Mouse (Mus musculus): ENCODE data around the gene Casp2. TPM values are rescaled to one million over a fixed set of nuclear protein-coding genes. Genes with fewer than 3 reads are reported as not detected.
A peak's percentile ranks its signal among the peaks of the same experiment; 100 is the strongest.

The Casp2 gene
- polyA plus RNA-seq, 1 experiment from 2014 or later, result 58.8 TPM

GRCm38 (mm10) chr6:42295549-42296094, 30.8 kb downstream of the Casp2 start:
- Histone ChIP-seq H3K27me3 (ENCODE audit: control insufficient read depth, insufficient read depth, low read length) (no peaks in the 10 kb centered on the region), H3K27ac (ENCODE audit: low read length) (no peak overlapping the region), H3K4me1 (ENCODE audit: control insufficient read depth, insufficient read depth, low read length) (no peaks in the 10 kb centered on the region), H3K4me2 (replicated peaks; ENCODE audit: low read depth, low read length) (no peak overlapping the region), H3K9ac (replicated peaks; ENCODE audit: low read depth, low read length) (no peak overlapping the region), H3K4me3 (ENCODE audit: low read depth, low read length) (no peak overlapping the region), H3K9me3 (ENCODE audit: control insufficient read depth, low read depth, low read length) (no peaks in the 10 kb centered on the region), H3K36me3 (ENCODE audit: control insufficient read depth, insufficient read depth, low read length) (no peaks in the 10 kb centered on the region)
- WGBS, result 74% methylated on average over 3 of the region's 3 CpGs
- ATAC-seq (ENCODE audit: insufficient number of reproducible peaks, insufficient read depth, low FRiP score, low read depth), result no peak

DNA sequence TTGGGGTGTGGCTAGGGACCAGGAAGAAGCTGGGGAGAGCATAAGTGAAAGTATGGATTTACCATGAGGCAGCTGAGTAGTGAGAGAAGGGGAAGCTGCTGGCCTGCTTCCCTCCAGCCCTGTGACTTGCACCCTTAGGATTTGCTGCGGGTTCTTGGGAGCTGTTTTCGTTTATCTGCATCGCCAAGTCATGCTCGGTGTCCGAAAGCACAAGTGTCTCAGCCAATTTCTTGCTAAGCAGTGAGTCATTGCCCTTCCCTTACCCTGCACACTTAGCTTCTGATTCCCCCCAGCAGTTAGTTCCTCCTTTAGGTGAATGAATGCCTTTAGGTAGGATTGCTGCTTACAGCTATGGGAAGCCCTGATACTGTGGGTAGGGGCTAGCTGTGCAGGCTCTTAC, 34.6 kb downstream of the Casp2 start:
- no peak for ATAC-seq (ENCODE audit: insufficient number of reproducible peaks, insufficient read depth, low FRiP score, low read depth)
- Histone ChIP-seq H3K27me3 (ENCODE audit: control insufficient read depth, insufficient read depth, low read length) (no peaks in the 10 kb centered on the region), H3K9ac (replicated peaks; ENCODE audit: low read depth, low read length) (no peak overlapping the region), H3K27ac (ENCODE audit: low read length) (no peak overlapping the region), H3K4me1 (ENCODE audit: control insufficient read depth, insufficient read depth, low read length) (no peaks in the 10 kb centered on the region), H3K9me3 (ENCODE audit: control insufficient read depth, low read depth, low read length) (no peaks in the 10 kb centered on the region), H3K4me2 (replicated peaks; ENCODE audit: low read depth, low read length) (no peak overlapping the region), H3K36me3 (ENCODE audit: control insufficient read depth, insufficient read depth, low read length) (no peaks in the 10 kb centered on the region), H3K4me3 (ENCODE audit: low read depth, low read length) (no peak overlapping the region)
- WGBS, result 86% methylated on average over 5 of the region's 5 CpGs

GRCm38 (mm10) chr6:42309816-42310378, 45.1 kb downstream of the Casp2 start:
- no peak for ATAC-seq (ENCODE audit: insufficient number of reproducible peaks, insufficient read depth, low FRiP score, low read depth)
- Histone ChIP-seq H3K27me3 (ENCODE audit: control insufficient read depth, insufficient read depth, low read length) (no peaks in the 10 kb centered on the region), H3K4me2 (replicated peaks; ENCODE audit: low read depth, low read length) (no peak overlapping the region), H3K36me3 (ENCODE audit: control insufficient read depth, insufficient read depth, low read length) (no peaks in the 10 kb centered on the region), H3K27ac (ENCODE audit: low read length) (no peak overlapping the region), H3K9me3 (ENCODE audit: control insufficient read depth, low read depth, low read length) (no peaks in the 10 kb centered on the region), H3K4me1 (ENCODE audit: control insufficient read depth, insufficient read depth, low read length) (no peaks in the 10 kb centered on the region), H3K4me3 (ENCODE audit: low read depth, low read length) (no peak overlapping the region), H3K9ac (replicated peaks; ENCODE audit: low read depth, low read length) (no peak overlapping the region)
- WGBS, result 44% methylated on average over 8 of the region's 8 CpGs

GRCm38 (mm10) chr6:42310427-42311053, 45.8 kb downstream of the Casp2 start:
- no peak overlapping the region for H3K9ac ChIP-seq (replicated peaks; ENCODE audit: low read depth, low read length)
- no peak for ATAC-seq (ENCODE audit: insufficient number of reproducible peaks, insufficient read depth, low FRiP score, low read depth)
- no peak overlapping the region for H3K4me3 ChIP-seq (ENCODE audit: low read depth, low read length)
- no peaks in the 10 kb centered on the region for H3K9me3 ChIP-seq (ENCODE audit: control insufficient read depth, low read depth, low read length)
- H3K4me1 ChIP-seq (ENCODE audit: control insufficient read depth, insufficient read depth, low read length), result no peaks in the 10 kb centered on the region
- H3K36me3 ChIP-seq (ENCODE audit: control insufficient read depth, insufficient read depth, low read length), result no peaks in the 10 kb centered on the region
- WGBS, result 79% methylated on average over 2 of the region's 2 CpGs
- no peaks in the 10 kb centered on the region for H3K27me3 ChIP-seq (ENCODE audit: control insufficient read depth, insufficient read depth, low read length)
- no peak overlapping the region for H3K27ac ChIP-seq (ENCODE audit: low read length)
- H3K4me2 ChIP-seq (replicated peaks; ENCODE audit: low read depth, low read length), result no peak overlapping the region

GRCm38 (mm10) chr6:42318293-42318692, 53.5 kb downstream of the Casp2 start:
- peaks cover 6% of the 10 kb centered on the region; the same call in 1 of the 2 replicates for H3K27me3 ChIP-seq (ENCODE audit: control insufficient read depth, insufficient read depth, low read length)
- no peaks in the 10 kb centered on the region for H3K36me3 ChIP-seq (ENCODE audit: control insufficient read depth, insufficient read depth, low read length)
- WGBS, result 68% methylated on average over 4 of the region's 4 CpGs

GRCm38 (mm10) chr6:42323371-42324066, 58.7 kb downstream of the Casp2 start:
- Histone ChIP-seq H3K27ac (ENCODE audit: low read length) (no peak overlapping the region), H3K9ac (replicated peaks; ENCODE audit: low read depth, low read length) (peak overlapping the region; percentile 33; the same call in 1 of the 2 replicates), H3K4me2 (replicated peaks; ENCODE audit: low read depth, low read length) (peak overlapping the region; percentile 94), H3K4me1 (ENCODE audit: control insufficient read depth, insufficient read depth, low read length) (peaks cover 8% of the 10 kb centered on the region; the same call in 1 of the 2 replicates), H3K36me3 (ENCODE audit: control insufficient read depth, insufficient read depth, low read length) (no peaks in the 10 kb centered on the region), H3K9me3 (ENCODE audit: control insufficient read depth, low read depth, low read length) (no peaks in the 10 kb centered on the region), H3K4me3 (ENCODE audit: low read depth, low read length) (peak overlapping the region; percentile 58), H3K27me3 (ENCODE audit: control insufficient read depth, insufficient read depth, low read length) (peaks cover 11% of the 10 kb centered on the region; the same call in 1 of the 2 replicates)
- under 1% methylated on average over 28 of the region's 28 CpGs for WGBS
- ATAC-seq (ENCODE audit: insufficient number of reproducible peaks, insufficient read depth, low FRiP score, low read depth), result peak; percentile 43; the same call in 1 of the 2 replicates

More at GRCm38 (mm10) chr6:42318293-42318692, 53.5 kb downstream of the Casp2 start:
- H3K4me2 ChIP-seq (replicated peaks; ENCODE audit: low read depth, low read length), result no peak overlapping the region
- no peak for ATAC-seq (ENCODE audit: insufficient number of reproducible peaks, insufficient read depth, low FRiP score, low read depth)
- H3K9me3 ChIP-seq (ENCODE audit: control insufficient read depth, low read depth, low read length), result no peaks in the 10 kb centered on the region
- no peak overlapping the region for H3K27ac ChIP-seq (ENCODE audit: low read length)
- no peaks in the 10 kb centered on the region for H3K4me1 ChIP-seq (ENCODE audit: control insufficient read depth, insufficient read depth, low read length)
- no peak overlapping the region for H3K4me3 ChIP-seq (ENCODE audit: low read depth, low read length)
- no peak overlapping the region for H3K9ac ChIP-seq (replicated peaks; ENCODE audit: low read depth, low read length)

DNA sequence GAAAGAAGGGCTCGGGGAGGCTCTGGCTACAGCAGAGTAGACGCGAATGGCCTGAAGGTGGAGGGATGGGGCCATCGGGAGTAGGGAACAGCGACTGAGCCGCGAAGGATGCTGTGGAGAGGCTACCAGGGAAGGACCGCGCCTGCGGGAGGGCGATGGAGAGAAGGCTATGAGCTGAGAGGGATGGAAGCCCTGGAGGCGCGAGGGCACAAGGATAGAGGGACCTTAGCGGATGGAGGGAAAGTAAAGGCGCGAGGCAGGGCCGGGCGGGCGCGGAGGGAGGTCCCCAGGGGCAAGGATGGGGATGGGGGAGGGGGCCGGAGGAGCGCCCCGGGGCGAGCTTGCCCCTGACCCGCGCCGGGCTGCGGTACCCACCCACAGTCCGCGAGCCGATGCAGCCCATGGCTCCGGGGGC, 59.3 kb downstream of the Casp2 start:
- Histone ChIP-seq H3K27me3 (ENCODE audit: control insufficient read depth, insufficient read depth, low read length) (peaks cover 11% of the 10 kb centered on the region; the same call in 1 of the 2 replicates), H3K36me3 (ENCODE audit: control insufficient read depth, insufficient read depth, low read length) (no peaks in the 10 kb centered on the region)
- ATAC-seq (ENCODE audit: insufficient number of reproducible peaks, insufficient read depth, low FRiP score, low read depth), result peak; percentile 38; the same call in 1 of the 2 replicates

More for the DNA sequence above, 59.3 kb downstream of the Casp2 start:
- Histone ChIP-seq H3K4me1 (ENCODE audit: control insufficient read depth, insufficient read depth, low read length) (peaks cover 8% of the 10 kb centered on the region; the same call in 1 of the 2 replicates), H3K9ac (replicated peaks; ENCODE audit: low read depth, low read length) (peak overlapping the region; percentile 33; the same call in 1 of the 2 replicates), H3K4me3 (ENCODE audit: low read depth, low read length) (peak overlapping the region; percentile 58), H3K27ac (ENCODE audit: low read length) (no peak overlapping the region), H3K9me3 (ENCODE audit: control insufficient read depth, low read depth, low read length) (no peaks in the 10 kb centered on the region), H3K4me2 (replicated peaks; ENCODE audit: low read depth, low read length) (peak overlapping the region; percentile 94)
- under 1% methylated on average over 28 of the region's 32 CpGs for WGBS

All from stomach, embryonic 14.5 days (tissue).